Mouse (Mus musculus): ENCODE measurements at regions not wholly inside any gene's neighbourhood (a gene's known extent, or its start where the extent isn't known, plus 50 kb on each side); places are given as distances from the start of the nearest gene placed in this dataset.

GRCm38 (mm10) chr11:18531264-18532110, 487.3 kb downstream of the Meis1 start:
- Histone ChIP-seq H3K27ac (no peak overlapping the region), H3K4me3 (no peak overlapping the region)
- intact Hi-C loops (cut with DNase I) = no loop called here
- no peak for TF ChIP-seq CTCF (IDR thresholded peaks at IDR 0.05)
- DNase-seq (ENCODE audit: extremely low spot score in 1 of 2, low spot score in 2 of 2) = no peak

DNA sequence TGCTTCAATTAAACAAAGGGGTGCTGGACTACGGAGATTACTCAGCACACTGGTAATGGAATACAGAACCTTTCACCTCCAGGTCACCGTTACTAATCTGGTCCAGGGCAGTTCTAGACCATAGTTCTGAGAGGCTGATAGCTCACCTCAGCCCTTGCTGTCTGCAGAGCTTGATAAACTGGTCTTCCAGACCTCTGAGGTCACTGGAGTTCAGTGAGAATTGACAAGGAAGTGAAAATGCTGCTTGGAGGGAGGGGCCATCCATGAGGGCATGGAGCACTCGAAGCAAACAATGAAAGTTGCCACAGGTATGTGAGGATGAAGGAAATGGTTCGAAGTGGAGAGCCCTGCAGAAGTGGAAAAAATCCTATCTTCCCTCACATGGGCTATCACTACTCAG, 490.2 kb downstream of the Meis1 start:
- no peak overlapping the region for H3K4me3 ChIP-seq
- DNase-seq (ENCODE audit: extremely low spot score in 1 of 2, low spot score in 2 of 2) = no peak
- no peak for TF ChIP-seq CTCF (IDR thresholded peaks at IDR 0.05)
- no peak overlapping the region for H3K27ac ChIP-seq
- intact Hi-C loops (cut with DNase I) = no loop called here

GRCm38 (mm10) chr11:18495108-18495757, 523.6 kb downstream of the Meis1 start:
- intact Hi-C loops (cut with DNase I) = no loop called here
- no peak for DNase-seq (ENCODE audit: extremely low spot score in 1 of 2, low spot score in 2 of 2)
- H3K4me3 ChIP-seq = no peak overlapping the region
- TF ChIP-seq CTCF (IDR thresholded peaks at IDR 0.05) = no peak
- H3K27ac ChIP-seq = no peak overlapping the region

- intact Hi-C loops (cut with DNase I) = no loop called here
- no peak for DNase-seq (ENCODE audit: extremely low spot score in 1 of 2, low spot score in 2 of 2)
- no peak overlapping the region for H3K4me3 ChIP-seq
- H3K27ac ChIP-seq = no peak overlapping the region
- no peak for TF ChIP-seq CTCF (IDR thresholded peaks at IDR 0.05)
Measured at GRCm38 (mm10) chr11:18493981-18494380, 524.8 kb downstream of the Meis1 start.

DNA sequence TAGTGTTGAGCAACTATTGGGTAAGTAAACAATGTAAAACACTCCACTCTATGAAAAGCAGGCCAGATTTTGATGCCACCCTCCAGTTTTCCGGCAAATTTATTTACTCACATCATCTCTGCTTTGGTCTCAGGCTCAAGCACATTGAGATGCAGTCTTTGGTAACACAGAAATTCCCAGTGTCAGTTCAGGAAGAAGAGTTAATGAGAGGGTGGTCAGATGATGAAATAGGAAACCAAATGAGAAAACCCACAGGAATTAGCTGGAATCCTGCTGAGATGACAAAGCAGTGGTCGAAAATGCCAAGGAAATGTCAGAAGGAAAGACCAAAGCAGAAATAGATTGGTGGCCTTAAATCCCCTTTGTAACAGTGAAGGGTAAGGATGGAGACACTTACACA, 525.7 kb downstream of the Meis1 start:
- no peak overlapping the region for H3K27ac ChIP-seq
- TF ChIP-seq CTCF (IDR thresholded peaks at IDR 0.05) = no peak
- intact Hi-C loops (cut with DNase I) = no loop called here
- H3K4me3 ChIP-seq = no peak overlapping the region
- no peak for DNase-seq (ENCODE audit: extremely low spot score in 1 of 2, low spot score in 2 of 2)

DNA sequence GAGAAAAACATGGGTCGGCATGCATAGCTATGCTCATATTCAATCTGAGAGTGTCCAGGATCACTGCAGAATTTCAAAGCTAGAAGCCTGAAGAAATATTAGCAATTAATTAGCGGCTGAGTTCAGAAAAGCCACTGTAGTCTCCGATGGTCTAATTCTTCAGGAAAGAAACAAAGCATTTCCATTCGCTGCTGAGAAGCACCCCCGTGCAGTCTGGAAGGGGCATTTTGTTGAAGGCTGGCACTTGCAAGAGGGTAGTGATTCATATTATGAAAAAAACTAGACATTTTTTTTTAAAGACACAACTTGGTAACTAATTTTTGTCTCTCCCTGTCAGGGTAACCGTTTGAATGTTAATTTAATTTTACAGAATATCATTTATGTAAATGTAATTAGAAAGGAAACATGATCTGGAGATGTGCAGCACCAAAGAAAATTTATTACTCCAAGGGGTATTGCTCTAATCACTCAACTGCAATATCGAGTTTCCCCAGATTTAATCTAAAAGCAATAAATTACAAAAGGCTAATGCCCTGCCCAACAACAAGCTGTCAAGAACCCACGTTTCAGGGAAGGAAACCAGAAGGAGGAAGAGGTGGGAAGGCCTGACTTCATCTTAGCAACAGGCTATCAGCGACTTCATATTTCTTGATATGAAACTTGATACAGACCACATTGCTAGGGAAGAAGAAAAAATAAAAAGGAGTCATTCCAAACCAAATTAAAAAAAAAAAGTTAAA, 529.1 kb downstream of the Meis1 start:
- H3K4me3 ChIP-seq = no peak overlapping the region
- intact Hi-C loops (cut with DNase I) = no loop called here
- TF ChIP-seq CTCF (IDR thresholded peaks at IDR 0.05) = no peak
- DNase-seq (ENCODE audit: extremely low spot score in 1 of 2, low spot score in 2 of 2) = no peak
- H3K27ac ChIP-seq = no peak overlapping the region

- no peak for TF ChIP-seq CTCF (IDR thresholded peaks at IDR 0.05)
- H3K27ac ChIP-seq = no peak overlapping the region
- intact Hi-C loops (cut with DNase I) = no loop called here
Measured at GRCm38 (mm10) chr11:18478841-18479240, 525.2 kb upstream of the Etaa1 start.

GRCm38 (mm10) chr11:18451271-18451670, 497.6 kb upstream of the Etaa1 start:
- no peak overlapping the region for H3K4me3 ChIP-seq
- DNase-seq (ENCODE audit: extremely low spot score in 1 of 2, low spot score in 2 of 2) = no peak
- no peak overlapping the region for H3K27ac ChIP-seq
- intact Hi-C loops (cut with DNase I) = no loop called here
- TF ChIP-seq CTCF (IDR thresholded peaks at IDR 0.05) = no peak

More at GRCm38 (mm10) chr11:18478841-18479240, 525.2 kb upstream of the Etaa1 start:
- no peak overlapping the region for H3K4me3 ChIP-seq
- DNase-seq (ENCODE audit: extremely low spot score in 1 of 2, low spot score in 2 of 2) = no peak

DNA sequence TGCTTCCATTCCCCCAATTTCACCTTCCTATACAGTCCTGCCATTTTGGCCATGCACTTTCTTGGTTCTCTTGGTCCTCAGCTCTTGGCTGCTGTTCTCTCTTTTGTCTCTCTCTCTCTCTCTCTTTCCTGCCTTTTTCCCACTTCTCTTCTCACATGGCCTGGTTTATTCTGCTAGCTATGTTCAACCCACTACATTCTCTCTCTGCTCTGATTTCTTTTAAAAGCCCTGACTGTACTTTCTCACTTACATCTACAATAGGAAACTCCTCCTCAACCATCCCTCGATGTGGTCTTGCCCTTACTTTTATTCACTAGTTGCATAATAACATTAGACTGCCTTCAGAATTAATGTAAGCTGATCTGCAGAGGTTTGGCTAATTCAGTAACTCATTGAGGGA, 495.2 kb upstream of the Etaa1 start:
- Histone ChIP-seq H3K27ac (no peak overlapping the region), H3K4me3 (no peak overlapping the region)
- intact Hi-C loops (cut with DNase I) = no loop called here
- no peak for DNase-seq (ENCODE audit: extremely low spot score in 1 of 2, low spot score in 2 of 2)
- no peak for TF ChIP-seq CTCF (IDR thresholded peaks at IDR 0.05)

DNA sequence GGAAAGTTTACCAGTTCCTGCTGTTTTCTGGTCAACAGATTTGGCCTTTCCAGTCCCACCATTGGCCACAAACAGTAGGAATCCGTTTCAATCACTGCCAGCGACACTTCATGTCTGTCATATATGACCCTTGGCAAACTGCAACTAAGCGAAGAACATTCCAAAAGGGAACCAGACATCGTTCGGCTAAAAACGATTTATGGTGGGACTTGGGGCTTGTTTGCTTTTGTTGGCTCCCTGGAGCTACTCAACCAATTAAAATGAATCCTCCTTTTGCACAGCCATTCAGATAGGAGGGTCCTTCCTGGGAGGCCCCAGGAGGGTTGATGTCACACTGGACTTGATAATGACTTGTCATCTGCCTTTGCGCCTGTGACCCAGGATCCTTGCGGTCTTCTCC, 490.9 kb upstream of the Etaa1 start:
- no peak for TF ChIP-seq CTCF (IDR thresholded peaks at IDR 0.05)
- H3K4me3 ChIP-seq = no peak overlapping the region
- DNase-seq (ENCODE audit: extremely low spot score in 1 of 2, low spot score in 2 of 2) = no peak
- intact Hi-C loops (cut with DNase I) = no loop called here
- no peak overlapping the region for H3K27ac ChIP-seq

- DNase-seq (ENCODE audit: extremely low spot score in 1 of 2, low spot score in 2 of 2) = no peak
- H3K27ac ChIP-seq = no peak overlapping the region
- no peak overlapping the region for H3K4me3 ChIP-seq
- no peak for TF ChIP-seq CTCF (IDR thresholded peaks at IDR 0.05)
- intact Hi-C loops (cut with DNase I) = no loop called here
Measured at GRCm38 (mm10) chr11:18444101-18444500, 490.4 kb upstream of the Etaa1 start.

DNA sequence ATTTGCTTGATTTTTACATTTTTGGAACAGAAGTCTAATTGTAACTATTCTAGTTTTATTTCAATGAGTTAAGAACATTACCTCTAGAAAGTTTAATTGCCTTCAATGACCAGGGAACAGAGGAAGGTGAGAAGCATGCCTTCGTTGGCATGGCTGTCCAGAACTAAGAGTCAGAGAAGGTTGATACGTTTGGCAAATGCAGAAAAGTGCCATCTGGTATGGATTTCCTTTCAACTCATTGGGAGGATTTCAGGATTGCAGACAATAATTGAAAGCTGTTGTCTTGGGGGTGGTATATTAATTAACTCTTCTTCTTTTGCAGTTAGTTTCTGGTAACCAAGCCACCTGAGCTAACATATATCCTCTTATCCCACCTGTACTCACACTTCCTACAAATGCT, 489.5 kb upstream of the Etaa1 start:
- Histone ChIP-seq H3K4me3 (no peak overlapping the region), H3K27ac (no peak overlapping the region)
- no peak for DNase-seq (ENCODE audit: extremely low spot score in 1 of 2, low spot score in 2 of 2)
- TF ChIP-seq CTCF (IDR thresholded peaks at IDR 0.05) = no peak
- intact Hi-C loops (cut with DNase I) = no loop called here

All from left cerebral cortex, adult 2 months (tissue).